Mouse (Mus musculus): Measurements from ENCODE around the gene Ppard.

The Ppard gene

DNA sequence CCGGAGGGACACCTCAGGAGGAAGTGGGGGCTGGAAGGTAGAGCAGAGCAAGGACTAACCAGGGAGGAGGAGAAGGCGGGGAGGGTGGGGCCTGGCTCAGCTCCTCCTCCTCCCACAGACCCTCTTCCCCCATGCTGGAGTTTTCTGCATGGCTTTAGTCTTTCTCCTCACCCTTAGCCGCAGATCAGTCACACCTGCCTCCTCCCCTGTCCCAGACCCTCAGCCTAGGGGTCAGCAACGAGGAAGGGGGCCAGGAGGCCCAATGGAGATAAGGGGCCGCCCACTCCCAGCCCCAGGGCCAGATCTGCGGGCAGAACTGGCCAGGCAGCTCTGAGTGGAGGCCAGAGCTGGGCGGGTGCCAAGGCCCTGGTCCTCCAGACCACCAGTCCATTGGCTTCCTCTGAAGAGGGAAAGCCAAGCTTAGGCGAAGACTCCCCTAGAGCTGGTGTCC is 112.8 kb downstream of the Ppard start:
- peak; percentile 95 for DNase-seq

GRCm38 (mm10) chr17:28345882-28346281 is 113.4 kb downstream of the Ppard start:
- peak; percentile 98 for DNase-seq

DNA sequence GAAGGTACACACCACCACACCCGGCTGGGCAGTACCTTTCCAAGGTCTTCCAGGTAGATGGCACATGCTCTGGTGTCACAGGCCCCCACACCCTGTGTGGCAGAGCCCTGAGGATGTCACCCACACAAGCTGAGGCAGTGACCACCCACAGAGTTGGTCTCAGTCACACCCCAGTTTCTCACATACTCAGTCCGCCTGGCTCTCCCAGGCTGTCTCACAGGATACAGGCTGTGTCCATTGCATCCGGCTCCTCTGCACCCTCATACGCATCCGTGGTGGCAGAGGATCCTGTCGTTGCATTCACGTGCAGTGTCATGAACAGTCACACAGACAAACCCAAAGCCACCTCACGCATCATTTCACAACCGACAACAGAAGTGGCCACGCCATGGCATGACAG is 114.8 kb downstream of the Ppard start:
- peak; percentile 93 for DNase-seq

GRCm38 (mm10) chr17:28348211-28348610 is 115.7 kb downstream of the Ppard start:
- peak; percentile 96 for DNase-seq

DNA sequence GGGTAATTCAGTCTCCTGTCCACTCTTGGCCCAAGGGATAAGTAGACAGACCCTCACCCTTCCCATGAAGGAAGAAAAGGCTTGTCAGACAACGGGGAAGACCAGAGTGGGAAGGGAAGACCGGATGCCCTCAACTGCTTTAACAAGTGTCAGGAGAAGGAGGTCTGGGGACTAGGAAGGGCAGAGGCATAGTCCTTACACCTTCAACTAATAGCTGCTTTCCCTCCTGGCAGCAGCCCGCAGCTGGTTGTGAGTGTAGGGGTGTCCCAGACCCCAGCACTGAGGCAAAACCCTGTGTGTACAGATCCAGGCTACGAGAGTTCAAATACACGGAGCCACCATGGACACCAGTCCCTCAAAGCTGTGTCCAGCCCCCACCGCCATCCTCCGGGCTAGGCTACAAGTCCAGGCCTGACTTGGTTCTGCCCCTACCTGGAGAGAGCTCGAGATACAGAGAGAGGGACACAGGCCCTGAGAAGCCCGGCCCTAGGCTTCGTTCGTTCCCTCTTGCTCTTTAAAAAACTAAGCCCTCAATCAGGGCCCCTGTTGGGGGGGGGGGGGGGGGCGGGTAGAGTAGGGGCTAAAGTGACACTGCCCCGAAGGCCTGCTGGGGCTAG is 116.9 kb downstream of the Ppard start:
- DNase-seq, result peak; percentile 94

DNA sequence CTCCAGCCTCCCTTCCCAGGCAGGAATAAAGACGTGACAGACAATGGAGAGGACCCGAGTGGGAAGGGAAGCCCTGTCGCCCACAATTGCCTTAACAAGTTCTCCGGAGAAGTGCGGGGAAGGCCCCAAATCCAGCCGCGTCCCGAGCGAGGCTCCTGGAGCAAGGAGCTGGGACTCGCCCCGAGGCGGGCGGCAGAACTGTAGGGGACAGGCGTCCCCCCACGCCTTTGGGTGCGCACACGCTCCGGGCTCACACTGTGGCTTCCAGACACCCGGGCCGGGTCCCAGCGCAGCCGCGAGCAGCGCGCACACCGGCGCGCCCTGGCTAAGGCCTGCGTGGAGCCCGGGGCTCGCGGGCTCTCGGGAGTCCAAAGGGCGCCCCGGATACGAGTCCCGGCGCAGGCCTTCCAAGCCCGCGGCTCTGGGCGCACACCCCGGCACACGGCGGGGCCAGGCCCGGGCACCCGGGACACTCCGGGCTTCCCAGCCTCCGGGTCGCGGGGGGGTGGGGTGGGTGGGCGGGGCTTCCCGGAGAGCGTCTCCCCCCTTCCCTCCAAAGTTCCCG is 117.5 kb downstream of the Ppard start:
- DNase-seq, result peak; percentile 97

DNA sequence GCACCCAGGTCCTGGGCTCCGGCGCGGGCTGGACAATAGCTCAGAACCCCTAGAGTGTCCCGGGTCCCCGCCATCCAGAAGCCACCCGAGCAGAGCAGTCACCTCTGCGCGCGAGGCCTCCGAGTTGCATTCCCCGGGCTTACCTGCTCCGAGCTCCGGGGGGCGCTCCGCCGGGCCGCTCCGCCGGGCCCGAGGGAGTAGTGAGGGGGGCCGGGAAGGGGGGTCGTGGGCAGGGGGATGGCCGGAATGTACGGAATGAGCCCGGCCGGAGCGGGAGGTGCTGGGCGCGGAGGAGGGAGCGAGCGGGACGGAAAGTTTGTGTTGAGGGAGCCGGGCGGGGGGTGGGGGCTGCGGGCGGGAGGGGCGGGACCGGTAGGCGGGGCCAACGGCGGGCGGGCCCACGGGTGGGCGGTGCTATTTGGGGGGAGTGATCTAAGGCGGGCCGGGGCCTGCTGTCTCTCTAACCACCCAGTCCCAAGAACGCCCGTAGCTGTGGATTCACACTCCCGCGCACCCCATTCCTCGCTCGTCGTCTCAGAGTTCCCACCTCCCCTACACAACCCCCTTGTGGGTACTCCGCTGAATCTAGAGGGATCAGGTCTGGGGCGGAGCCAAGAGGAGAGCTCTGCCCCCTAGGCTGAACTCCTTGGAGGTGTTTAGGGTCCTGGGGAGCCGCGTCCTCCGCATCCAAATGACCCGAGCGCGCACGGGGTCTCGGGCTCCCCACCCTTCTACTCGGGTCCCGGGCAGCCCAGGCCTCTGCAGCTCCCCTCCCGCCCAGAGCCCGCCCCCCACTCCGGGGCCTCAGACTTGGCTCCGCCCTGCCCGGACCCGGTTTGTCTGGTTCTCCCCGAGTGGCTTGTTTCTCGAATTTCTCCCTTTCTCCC is 118.2 kb downstream of the Ppard start, which contains the start of gene Tead3:
Gene Tead3 (minus strand): TSS at position 352 of the 887 bp plus-strand sequence.
- peak; percentile 98 for DNase-seq
